Mouse (Mus musculus): ENCODE data around the gene Tm7sf2.

- TF ChIP-seq CTCF (IDR thresholded peaks at IDR 0.05; ENCODE audit: borderline replicate concordance, control insufficient read depth, extremely low read depth, insufficient read depth, low read length, poor library complexity), result no peak
- no peak for TF ChIP-seq POLR2A (IDR thresholded peaks at IDR 0.05; ENCODE audit: control insufficient read depth, extremely low read depth, insufficient read depth, low read length, poor library complexity)
Observed at GRCm38 (mm10) chr19:6058513-6058912, 9.7 kb downstream of the Tm7sf2 start.
